Mouse (Mus musculus) megakaryocyte-erythroid progenitor cell, adult 5-6 weeks (primary cell): Measurements from ENCODE around the gene Polr1c. TPM values are rescaled to one million over a fixed set of nuclear protein-coding genes. Genes with fewer than 3 reads are reported as not detected.

ENCODE experiments used
- ATAC-seq: replicated peaks from 2 replicates; pipeline ENCODE4 v1.8.0; 2016; ENCODE audit warnings: mild to moderate bottlenecking, inconsistent platforms; ENCODE audit not compliant: severe bottlenecking, poor library complexity, low FRiP score, low TSS enrichment
- total RNA-seq, 2 experiments: library from RNA; stranded (forward) in 1 of 2; stranded (reverse) in 1 of 2; fragments of 200-1000, 215-1000 nt in 1 of 2; fragments of >200 nt in 1 of 2; fragmentation: Nextera tagmentation in 1 of 2; gene quantifications; 2 replicates each; pipeline ENCODE4 v1.2.3; 2014 to 2017

Gene Polr1c
- total RNA-seq (2014; fragmentation: Nextera tagmentation) (82.6 and 131 TPM in 2 replicates), total RNA-seq (2017) (54.1 and 89.4 TPM in 2 replicates)

DNA sequence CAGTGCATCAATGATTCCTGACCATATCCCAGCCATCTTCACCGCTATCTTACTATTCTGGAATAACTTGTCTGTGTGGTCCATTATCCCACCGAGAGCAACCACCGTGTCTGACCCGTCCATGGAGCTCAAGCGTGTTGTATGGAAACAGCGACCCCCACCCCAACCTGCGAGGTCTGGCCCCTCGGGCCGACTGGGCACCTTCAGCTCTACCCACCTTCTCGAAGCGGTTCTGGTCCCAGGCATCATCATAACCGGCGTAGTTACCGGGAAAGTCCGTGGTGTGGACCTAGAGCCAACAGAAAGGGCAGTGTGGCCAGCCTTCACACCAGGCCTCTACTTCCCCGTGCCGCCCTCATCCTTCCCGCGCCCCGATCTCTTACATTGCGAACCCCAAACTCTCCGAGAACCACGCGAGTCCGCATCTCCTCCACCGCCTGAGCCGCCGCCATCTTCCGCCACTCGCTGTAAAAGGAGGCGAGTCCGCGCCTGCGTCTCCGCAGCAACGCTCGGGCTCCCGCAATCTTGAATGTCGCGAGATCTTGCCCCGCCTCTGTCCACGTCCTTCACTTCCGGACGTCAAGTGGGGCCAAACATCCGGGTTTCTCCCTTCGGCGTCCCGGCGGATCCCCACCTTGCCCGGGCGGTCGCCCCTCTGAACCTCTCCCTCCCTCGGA lies at the start of gene Polr1c, which contains the start of gene Yipf3:
Polr1c (minus strand) TSS at position 543 of the 677 bp plus-strand sequence.
Yipf3 (plus strand) TSS at position 569 of the 677 bp plus-strand sequence.
- peak; percentile 86 for ATAC-seq

DNA sequence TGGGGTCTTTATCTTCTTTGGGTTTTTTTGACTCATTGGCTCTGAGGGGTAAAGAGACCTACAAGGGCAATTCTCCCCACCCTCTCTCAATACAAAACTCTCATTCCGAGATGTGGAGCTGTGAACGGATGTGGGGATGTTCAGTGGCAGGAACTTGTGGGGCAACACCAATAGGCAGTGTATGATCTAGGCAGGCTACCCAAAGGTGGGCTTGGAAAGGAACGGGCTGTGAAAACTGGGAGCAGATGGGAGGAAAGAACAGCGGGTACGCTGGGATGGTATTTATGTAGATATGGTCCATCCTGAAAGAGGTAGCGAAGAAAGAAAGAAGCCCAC lies 49.1 kb upstream of the Polr1c start:
- ATAC-seq: no peak

DNA sequence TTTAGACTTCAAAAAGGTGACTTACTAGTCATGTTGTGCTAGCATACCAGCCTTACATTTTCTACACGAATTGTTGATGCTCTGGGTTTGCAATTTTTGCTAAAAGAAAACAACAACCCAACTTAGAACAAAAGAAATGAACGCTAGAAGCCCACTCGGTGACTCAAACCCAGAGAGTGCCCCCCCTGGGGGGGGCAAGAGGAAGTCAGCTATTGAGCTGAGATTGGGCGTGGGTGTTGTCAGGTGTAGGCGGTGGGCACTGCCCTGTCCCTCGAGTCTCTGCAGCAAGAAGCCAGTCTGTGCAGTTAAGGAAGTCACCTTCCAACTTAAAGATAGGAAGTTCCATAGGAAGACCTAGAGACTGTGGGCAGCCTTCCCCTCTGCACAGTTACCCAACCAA lies 48.7 kb upstream of the Polr1c start:
- no peak for ATAC-seq

DNA sequence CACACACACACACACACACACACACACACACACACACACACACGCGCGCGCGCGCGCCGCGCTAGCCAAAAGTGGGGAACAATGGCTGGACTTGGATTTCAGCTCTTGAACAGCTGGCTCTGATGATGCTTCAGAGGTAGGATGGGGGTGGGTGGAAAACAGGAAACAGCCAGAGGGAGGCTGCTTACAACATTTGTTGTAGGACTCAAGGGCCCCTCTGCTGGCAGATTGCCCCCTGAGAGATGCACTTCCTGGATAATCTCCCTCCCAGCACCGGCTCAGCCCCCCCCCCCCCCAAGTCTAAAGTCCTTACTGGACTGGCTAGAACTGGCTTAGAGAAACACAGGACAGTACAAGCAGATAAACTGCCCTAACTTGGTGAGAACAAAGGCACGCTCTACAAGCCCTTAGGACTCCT lies 39.8 kb upstream of the Polr1c start:
- no peak for ATAC-seq

DNA sequence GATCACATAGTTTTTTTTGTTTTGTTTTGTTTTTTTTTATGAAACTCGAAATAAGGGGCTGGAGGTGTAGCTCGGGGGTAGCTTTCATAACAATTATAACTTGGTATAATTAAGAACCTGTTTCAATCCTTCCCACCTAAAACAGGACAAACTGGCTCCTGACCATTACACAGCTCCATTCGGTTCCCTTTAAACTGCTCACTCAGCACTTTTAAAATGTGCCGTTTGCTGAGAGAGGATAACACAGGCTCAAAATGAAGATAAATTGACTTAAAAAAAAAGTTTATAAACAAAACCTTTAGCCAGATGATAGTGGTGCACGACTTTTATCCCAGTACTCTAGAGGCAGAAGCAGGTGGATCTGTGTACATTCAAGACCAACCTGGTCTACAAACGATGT lies 37.6 kb upstream of the Polr1c start:
- ATAC-seq: no peak

DNA sequence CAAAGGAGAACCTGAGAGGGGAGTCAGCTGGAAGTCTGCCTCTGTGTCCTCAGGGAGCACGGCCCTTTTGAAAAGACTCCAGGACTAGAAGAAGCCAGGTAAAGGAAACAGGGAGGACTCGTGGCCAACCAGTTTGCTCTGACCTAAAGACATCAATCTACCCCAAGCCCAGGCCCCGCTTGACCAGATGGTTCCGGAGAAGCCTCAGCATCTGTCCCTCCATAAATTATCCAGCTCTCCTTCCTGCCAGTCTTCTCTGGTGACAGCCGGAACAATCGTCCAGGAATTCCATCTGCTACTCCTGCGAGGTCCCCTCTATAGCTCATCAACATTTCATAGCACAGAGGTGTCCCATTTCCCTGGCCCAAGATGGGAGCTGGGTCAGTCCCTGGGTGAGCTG lies 36.8 kb upstream of the Polr1c start:
- no peak for ATAC-seq

DNA sequence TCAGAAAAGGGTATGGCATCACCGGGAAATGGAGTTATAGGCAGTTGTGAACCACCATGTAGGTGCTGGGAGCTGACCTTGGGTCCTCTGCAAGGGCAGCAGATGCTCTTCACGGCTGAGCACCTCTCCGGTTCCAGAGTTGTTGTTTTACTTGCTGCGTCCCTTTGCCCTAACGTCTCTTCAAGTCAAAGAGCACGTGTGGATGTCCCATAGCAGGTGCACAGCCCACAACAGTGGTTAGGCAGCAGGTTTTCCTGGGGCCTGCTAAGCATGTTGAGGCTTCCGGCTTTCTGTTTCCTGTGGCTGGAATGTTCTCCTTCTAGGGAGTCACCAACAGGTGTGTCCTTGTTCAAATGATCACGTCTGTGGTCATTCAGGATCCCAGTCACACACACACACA lies 36.1 kb upstream of the Polr1c start:
- no peak for ATAC-seq

DNA sequence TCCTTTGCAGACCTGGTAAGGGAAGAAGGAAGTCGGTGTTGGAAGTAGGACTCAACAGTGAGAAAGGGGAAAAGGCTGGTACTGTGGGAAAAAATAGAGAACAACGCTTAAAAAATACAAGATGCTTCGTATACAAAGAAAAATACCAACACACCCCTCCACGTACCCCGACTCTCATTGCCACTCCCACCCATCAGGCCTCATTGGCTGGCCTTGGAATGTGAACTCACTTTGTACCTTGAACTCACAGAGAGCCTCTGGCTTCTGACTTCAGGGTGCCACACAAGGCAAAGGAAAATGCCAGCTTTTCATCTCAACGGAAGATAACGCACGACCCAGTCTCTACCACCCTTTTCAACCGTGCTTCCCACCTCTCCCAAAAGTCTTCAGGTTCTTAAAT lies 35.3 kb upstream of the Polr1c start:
- ATAC-seq: no peak

DNA sequence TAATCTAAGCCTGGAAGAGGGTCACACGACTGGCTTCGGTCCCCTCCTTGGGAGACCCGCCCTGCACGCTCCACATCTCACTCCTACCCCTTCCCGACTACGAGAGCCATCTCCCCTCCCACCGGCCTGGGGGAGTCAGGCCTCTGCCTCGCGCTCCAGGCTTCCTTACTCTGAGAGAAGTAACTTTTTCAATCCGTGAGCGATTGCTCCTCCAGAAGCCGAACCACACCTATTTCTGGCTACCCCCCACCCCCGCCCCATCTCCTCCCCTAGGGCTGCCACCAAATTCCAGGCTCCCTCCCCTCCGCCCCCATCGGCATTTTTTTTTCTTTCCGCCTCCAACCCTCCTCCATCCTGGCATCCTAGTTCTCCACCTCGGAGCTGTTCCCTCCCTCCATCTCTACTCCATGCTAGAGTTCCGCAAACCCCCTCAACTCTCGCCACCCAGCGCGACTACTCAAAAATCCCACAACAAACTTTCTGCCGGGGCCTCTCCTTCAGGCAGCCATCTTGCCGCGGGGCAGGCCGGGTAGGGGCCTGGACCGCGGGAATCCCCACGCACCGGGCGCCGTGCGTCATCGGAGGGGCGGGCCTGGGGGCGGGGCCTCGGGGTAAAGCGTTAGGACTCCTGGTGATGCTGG lies 34.7 kb upstream of the Polr1c start, which contains the start of gene Tjap1:
Tjap1 (minus strand) TSS at position 544 of the 641 bp plus-strand sequence.
- ATAC-seq: peak; percentile 88

DNA sequence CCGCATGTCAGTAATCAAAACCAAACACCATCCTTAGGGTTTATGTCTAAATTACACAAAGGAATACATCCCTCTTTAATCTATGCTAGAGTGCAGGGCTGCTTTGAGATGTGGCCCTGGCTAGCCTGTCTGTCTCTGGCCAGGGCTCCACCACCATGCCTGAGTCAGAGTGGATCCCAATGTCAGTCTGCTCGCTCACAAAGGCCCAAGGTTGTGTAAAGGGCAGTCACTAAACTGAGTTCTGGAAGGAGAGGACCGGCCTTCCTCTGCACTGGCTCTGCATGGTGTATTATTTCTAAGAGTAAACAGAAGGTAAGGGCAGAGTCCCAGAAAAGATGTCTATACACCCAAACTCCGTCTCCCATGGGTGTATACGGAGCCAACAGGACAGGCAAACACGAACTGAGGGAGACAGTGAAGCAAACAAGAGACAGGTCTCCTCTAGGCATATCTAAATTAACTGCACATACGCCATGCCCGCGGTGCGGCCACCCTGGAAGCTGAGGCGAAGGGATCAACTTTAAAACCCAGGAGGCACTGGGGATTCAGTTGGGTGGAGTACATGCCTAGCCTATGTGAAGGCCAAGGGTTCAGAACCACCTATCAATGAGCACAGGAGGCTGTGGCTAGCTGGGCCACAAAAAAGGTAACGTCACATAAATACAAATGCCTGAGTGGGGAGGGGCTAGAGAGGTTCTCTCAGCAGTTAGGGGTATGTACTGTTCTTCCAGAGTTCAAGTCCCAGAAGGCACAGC lies 30.3 kb upstream of the Polr1c start:
- ATAC-seq: no peak

DNA sequence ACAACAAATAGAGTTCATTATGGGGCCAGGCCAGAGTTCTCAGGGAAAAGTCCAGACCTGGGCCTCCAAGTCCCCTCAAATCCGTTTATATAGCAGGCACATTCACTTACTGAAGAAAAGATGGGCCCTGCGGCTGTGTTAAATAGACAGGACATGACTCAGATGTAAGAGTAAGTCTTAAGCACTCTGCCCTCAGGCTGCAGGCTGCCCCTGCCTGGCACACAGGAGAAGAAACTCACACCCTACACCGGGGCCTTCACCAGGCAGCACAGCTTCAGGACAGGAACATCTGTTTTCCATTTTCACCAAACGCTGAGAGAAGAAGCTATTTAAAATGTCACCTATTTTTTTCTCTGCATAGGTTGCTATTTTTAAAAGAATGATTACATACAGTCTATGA lies 29.7 kb upstream of the Polr1c start:
- ATAC-seq: no peak

DNA sequence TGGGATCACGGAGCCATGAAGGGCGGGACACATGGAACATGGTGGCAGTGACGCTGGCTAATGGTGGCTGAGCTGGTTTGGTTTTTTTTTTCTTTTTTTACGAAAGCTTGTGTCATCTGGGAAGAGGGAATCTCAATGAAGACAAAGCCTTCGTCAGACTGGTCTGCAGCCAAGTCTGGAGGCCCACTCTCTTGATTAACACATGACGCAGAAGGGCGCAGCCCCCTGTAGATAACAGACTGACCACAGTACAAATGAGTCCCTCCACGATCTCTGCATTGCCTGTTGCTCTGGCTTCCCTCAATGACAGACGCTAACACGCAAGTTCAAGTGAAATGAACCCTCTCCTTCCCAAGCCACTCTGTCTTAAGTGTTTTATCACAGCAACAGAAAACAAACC lies 27.7 kb upstream of the Polr1c start:
- ATAC-seq: no peak

DNA sequence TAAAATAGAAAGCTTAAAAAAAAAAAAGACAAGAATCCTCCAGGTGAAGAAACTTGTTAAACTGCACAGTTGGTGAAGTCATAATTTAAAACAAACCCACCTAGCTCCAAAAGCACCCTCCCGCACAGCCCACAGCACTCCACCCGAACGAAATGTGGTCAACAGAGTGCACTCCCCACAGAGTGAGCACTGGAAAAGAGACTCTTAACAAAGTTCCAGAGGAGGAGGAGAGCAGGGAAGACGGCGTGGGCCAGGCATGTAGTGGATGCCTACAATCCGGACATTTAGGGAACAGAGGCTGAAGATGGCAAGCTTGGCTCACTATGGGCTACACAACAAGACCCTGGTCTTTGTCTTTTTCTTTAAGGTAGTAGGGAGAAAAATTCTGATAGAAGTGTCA lies 27.2 kb upstream of the Polr1c start:
- ATAC-seq: no peak

DNA sequence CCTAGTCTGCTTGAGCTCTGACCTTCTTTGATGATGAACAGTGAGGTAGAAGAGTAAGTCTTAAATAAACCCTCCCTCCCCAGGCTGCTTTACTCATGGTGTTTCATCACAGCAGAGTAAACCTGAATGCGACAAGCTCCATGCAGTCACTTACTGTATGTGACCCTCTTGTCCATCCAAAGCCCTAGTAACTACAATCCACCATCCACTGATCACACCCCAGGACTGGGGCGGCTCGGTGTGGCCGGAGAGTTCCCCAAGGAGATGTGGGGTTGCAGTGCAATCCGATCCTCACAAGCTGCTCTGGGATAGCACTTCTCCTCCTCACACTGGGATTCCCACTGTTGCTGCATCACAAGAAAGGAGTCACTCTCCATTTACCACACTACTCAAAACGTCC lies 26.6 kb upstream of the Polr1c start:
- ATAC-seq: no peak

DNA sequence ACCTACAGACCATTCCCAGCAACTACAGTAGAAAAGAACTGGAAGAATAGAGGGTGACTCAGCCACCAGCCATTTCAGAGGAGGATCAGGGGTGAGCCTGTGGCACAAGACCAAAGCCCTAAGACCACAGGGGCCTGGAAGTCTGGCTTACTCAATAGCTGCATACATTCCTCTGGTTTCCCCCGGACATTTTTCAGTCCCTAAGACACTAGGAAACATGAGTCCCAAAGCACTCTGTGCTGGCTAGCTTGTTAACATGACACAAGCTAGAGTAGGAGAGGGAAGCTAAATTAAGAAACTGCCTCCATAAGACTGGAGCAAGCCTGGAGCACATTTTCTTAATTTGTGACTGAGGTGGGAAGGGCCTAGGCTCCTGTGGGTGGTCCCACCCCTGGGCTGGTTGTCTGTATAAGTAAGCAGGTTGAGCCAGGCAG lies 26.0 kb upstream of the Polr1c start:
- no peak for ATAC-seq

DNA sequence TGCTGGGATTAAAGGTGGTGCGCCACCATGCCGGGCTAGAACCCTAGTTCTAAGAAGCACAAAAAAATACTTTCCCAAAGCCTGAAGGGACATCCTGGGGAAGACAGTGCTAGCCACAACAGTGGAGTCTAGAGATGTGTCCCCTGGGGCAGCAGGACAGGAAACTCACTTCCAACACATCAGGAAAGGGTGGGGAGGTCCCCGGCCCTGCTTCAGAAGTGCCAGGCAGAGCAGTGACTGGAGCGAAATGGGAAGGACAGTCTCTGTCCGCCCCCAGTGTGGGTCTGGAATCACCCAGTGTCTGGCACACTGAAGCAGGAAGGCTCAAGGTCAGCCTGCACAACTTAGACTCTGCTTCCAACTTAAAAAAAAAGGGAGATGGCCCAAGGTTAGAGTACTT lies 24.8 kb upstream of the Polr1c start:
- ATAC-seq: no peak

DNA sequence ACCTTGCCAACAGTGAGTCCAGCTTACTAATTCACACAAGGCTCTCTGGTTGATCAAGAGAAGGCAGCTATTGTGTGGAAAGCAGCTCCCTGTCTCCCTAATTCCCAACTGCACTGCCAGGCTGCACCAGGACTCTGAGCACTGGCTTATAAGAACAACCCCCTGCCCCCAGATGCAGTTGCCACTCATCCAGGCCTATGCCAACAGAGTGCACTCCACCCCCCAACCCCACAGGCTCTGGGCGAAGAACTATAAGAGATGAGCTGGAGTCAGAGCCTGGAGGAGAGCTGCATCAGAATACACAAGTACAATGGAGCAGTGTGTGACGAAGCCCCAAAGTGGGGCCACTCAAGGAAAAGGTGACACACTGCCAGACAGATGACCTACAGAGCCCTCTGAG lies 24.2 kb upstream of the Polr1c start:
- ATAC-seq: no peak

DNA sequence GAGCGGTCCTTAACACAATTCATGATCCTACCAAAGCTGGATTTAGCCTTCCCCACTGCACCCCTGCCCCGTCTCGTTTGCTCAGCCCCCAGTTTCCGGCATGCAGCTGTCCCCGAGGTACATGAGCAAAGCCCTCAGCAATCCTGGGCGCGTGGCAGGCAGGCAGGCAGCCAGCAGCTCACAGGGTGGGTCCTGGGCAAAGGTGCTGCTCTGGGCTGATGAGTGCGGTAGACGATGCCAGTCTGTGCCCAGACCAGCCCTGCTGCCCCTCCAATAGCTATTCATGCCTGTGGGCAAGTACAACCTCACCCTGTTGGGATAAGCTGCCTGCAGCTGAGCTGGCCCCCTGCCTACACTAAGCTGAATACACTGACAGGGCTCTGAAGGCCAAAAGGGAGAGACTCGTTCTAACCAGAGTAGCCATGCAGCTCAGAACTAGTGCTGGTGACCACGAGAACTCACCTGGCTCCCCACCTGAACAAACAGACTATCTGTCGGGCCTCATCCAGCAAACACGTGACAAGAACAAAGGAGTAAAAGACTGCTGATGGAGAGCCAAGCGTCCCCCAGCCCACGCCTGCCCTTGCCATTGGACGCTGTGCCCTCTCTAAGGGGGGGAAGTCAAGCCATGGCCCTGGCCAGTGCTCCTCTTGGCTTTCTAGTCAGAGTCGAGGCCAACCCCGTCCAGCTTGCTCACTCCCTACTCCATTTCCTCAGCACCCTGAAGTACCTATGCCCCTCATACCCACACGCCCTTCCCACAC lies 22.1 kb upstream of the Polr1c start:
- ATAC-seq: no peak

DNA sequence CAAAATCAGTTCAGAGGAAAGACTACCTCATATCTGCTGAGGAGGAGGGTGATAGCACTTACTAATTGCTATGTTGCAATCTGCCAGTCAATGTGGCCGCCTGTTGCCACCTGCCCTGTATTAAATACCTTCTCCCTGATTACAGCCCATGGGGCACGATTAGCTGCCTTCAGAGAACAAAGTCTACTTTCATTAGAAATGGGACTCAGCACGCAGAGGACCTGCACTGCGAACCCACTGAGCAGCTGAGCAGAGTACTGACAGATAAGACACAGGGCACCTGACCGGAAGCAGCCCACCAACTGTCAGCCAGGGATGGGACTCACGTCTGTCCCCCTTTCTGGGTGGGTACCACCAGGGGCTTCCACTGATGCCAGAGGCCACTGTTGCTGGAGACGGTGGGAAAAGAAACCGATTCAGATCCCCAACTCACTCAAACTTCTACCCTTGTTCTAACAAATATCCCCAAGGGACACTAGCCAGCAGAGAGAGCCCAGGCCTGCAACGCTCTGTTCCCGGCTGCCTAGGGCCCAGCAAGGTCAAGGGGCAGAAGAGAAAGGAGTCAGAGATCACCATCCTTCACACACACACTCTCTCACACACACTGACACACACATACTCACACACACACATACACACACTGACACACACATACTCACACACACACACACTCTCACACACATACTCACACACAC lies 20.3 kb upstream of the Polr1c start:
- no peak for ATAC-seq
